Mouse (Mus musculus): ENCODE results near the gene Cotl1. TPM values are rescaled to one million over a fixed set of nuclear protein-coding genes. Genes with fewer than 3 reads are reported as not detected.

Gene Cotl1
- total RNA-seq, 2 experiments from 2014 or later = 96.5 to 100 TPM

DNA sequence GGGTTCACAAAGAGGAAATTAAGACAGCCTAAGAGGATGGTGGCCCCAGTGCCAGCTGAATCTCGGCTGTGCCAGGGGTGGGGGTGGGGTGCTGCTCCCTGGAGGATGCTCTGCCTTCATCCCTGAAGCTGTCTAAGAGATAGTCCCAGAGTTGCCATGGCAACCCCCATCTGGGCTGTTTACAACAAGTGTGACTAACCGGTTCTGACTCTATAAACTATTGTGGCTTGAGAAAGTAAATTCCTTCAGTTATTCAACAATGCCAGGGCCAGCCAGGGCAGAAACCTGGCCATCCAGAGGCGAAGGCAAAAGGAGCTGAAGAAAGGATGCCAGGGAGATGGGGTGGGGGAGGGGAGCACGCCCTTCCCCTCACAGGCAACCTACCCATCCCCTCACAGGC, 39.2 kb downstream of the Cotl1 start:
- intact Hi-C loops (cut with DNase I) = no loop called here
- DNase-seq (ENCODE audit: extremely low spot score in 1 of 2, low spot score in 2 of 2) = peak in 1 of 2 experiments; percentile 75

DNA sequence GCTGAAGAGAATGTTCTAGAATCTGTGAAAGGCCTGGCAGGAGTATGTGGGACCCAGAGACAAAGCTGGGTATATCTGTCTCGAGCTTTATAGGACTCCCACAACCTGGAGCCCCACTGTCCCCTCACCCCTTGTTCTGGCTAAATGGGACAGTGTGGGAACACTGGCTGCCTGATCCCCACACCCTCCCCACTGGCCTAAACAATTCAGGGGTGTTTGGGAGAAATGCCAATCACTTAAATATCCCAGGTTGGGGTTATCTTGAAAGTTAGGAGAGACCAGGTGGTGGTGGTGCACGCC, 41.4 kb downstream of the Cotl1 start:
- intact Hi-C loops (cut with DNase I) = loop anchor here (5.0 kb wide), 1 partner anchor 38 kb away; no protein-coding TSS in a partner anchor
- DNase-seq (ENCODE audit: extremely low spot score in 1 of 2, low spot score in 2 of 2) = no peak

DNA sequence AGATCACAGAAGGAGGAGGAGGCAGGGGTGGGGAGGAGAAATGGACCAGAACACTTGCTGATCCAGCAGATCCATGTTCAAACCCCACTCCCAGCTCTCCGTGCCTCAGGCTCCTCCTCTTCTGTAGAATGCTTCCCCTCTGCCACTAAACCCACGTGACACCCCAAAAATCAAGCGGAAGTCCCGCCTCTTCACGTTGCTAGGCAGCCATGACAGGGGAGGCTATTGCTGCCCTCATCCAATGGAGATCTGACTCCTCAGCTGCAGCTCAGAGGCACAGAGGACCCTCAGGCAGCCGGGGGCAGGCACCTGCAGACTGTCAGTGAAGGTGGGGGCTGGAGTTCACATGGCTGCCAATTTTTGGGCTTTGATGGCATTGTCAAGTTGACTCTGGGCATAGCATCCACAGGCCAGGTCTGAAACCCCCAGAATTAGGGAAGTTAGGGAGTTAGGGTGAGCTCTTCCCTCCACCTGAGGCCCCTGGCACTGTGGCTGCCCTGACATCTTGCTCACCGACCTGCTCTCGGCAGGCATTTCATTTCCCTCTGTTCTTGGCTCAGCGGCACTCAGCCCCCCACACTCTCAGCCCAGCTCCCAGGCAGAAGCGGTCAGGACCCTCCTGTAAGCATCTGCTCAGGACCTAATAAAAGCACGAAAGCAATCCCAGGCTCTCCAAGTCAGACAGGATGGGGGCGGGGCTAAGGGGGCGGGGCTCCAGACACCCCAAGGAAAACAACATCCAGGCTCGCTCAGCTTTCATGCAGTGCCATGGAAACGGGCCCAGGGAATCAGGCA, 42.0 kb downstream of the Cotl1 start:
- intact Hi-C loops (cut with DNase I) = loop anchor here (5.0 kb wide), 1 partner anchor 39 kb away; no protein-coding TSS in a partner anchor

DNA sequence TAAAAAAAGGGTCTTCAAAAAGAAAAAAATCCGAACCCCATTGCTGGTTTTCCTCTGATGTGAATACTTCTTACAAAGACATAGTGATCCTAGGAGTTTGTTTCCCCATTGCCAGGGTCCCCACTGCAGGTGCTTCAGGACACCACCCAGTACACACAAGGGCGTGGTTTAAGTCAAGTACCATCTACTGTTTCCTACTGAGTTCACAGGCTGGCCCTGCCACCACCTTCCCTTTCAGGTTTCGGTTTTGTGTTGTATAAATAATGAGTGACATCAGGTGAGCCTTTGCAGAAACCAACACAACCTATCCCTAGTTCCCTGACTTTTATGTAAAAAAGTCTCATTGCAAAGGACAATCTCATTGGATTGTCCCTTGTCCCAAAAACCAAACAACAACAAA, 44.7 kb downstream of the Cotl1 start:
- intact Hi-C loops (cut with DNase I) = loop anchor here (5.0 kb wide), 1 partner anchor 42 kb away; no protein-coding TSS in a partner anchor
- DNase-seq (ENCODE audit: extremely low spot score in 1 of 2, low spot score in 2 of 2) = no peak

More for the DNA sequence above, 42.0 kb downstream of the Cotl1 start:
- DNase-seq (ENCODE audit: extremely low spot score in 1 of 2, low spot score in 2 of 2) = peak; percentile 82 to 84

DNA sequence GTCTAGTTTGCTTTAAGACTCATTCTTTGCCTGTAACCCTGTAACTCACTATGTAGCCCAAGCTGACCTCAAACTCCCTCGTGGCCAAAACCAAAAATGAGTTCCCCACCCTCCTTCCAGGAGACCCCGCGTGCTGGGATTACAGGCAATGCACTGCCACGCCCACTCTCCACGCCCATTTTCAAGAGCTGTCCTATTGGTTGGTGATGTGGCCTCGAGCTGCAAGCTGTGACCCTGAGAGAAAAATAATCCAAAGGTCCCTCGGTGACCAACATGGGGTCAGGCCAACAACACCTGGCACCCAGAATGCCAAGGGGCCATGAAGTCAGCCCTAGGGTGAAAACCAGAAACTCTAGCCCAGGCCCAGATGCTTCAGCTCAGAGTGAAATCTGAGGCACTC, 45.7 kb downstream of the Cotl1 start:
- DNase-seq (ENCODE audit: extremely low spot score in 1 of 2, low spot score in 2 of 2) = no peak
- intact Hi-C loops (cut with DNase I) = loop anchor here (5.0 kb wide), 1 partner anchor 43 kb away; no protein-coding TSS in a partner anchor

DNA sequence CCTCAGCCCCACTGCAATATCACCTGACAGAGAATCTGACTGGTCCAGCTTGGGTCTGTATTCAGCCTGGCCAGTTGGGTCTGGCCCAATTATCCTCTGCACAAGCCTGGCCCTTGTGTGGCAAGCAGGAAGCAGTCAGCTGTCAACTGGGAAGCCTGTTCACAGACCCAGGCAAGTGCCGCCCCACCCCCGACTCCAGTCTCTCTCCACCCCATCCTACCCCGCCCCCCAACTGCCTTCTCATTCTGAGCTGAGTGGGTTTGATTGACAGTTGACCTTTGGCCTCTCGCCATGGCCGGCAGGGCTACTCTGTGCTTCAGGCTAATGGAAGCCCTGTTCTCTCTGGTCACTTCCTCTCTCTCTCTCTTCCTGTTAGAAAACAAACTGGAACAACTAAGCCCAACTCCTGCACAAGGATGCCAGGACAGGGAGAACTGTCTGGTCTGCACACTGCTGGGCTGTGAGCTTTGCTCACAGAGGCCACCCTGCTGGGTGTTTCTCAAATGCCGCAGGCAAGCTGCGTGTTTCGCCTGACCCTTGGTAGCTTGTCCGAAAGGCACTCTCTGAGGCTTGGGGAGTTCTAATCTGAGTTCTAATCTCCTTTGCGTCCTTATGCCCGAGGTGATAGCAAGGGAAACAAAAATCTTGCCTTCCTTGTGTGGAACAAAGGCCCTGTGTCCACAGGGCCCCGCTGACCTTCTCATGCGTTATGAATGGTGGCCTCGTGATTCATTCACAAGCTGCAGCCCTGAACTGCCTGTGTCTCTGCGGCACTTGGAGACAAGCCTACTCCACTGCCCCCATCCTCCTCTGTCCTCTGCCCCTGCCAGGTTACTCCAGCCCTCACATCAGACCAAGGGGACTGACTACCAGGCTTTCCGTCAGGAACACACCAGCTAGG, 48.3 kb downstream of the Cotl1 start:
- intact Hi-C loops (cut with DNase I) = no loop called here
- peak in 1 of 2 experiments; percentile 79 for DNase-seq (ENCODE audit: extremely low spot score in 1 of 2, low spot score in 2 of 2)

DNA sequence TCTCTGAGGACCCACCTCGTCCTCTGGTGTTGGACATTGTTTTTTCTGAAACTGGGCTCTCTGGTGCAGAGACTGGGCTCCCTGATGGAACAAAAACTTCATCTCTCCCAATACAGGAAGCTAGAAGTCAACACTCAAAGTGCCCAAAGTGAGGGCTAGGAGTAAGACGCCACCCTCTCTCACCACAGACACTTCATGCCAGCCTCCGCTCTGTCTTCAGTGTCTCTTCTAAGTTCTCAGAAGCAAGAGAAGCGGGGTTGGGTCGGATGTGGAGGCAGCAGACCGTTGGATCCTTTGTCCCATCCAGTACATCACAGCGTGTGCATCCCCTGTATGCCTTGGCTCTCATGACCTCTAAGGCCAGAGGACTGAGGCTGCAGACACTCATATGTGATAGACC, 50.8 kb downstream of the Cotl1 start:
- intact Hi-C loops (cut with DNase I) = loop anchor here (10.0 kb wide), 1 partner anchor 135 kb away; no protein-coding TSS in a partner anchor
- no peak for DNase-seq (ENCODE audit: extremely low spot score in 1 of 2, low spot score in 2 of 2)

DNA sequence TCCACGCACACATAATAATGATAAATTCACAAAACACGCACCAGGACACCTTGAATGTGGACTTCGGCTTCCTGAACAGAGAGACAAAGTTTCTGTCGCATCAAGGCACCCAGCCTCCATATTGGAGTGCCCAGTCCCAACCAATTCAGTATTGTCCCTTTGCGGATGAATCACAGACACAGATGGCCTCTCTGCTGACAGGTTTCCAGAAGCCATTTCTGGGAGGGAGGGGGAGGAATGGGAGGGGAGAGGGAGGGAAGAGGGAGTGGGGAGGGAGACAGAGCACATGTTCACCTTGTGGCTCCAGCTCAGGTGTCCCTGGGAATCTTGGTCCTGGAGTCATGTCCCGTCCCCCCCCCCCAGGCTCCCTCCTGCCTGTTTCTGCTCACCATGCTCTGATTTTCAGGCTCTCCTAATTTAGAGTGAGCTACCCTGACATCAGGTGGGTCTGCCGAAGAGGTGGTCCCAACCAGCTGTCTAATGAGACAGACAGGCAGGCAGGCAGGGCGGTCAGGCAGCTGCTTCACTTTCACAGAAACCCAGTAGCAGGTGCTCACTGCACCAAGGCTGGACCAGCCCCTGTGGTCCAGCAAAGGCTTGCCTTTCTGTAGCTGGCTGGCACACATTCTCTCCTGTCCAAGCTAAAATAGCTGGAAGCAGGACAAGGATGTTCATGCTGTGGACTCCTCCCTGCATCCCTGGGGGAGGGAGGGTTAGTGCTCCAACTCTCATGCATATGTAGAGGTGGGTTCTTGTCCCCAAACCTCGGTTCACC, 51.5 kb downstream of the Cotl1 start:
- intact Hi-C loops (cut with DNase I) = loop anchor here (10.0 kb wide), 1 partner anchor 136 kb away; no protein-coding TSS in a partner anchor
- DNase-seq (ENCODE audit: extremely low spot score in 1 of 2, low spot score in 2 of 2) = no peak

DNA sequence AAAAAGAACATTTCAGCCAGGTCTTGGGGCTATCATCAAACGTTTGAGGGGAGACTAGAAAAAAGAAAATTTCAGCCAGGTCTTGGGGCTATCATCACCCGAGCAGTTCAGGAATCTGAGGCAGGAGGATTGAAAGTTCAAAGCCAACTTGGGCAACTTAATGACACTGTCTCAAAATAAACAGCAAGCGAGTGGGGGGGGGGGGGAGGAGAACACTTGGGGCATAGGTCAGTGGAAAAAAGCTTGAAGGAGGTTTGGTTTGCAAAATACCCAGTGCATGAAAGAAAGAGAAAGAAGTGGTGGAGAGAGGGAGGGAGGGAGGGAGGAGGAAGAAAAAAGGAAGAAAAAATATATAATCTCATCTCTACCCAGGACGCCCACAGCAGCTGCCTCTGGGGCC, 53.0 kb downstream of the Cotl1 start:
- no peak for DNase-seq (ENCODE audit: extremely low spot score in 1 of 2, low spot score in 2 of 2)
- intact Hi-C loops (cut with DNase I) = loop anchor here (10.0 kb wide), 1 partner anchor 137 kb away; no protein-coding TSS in a partner anchor

DNA sequence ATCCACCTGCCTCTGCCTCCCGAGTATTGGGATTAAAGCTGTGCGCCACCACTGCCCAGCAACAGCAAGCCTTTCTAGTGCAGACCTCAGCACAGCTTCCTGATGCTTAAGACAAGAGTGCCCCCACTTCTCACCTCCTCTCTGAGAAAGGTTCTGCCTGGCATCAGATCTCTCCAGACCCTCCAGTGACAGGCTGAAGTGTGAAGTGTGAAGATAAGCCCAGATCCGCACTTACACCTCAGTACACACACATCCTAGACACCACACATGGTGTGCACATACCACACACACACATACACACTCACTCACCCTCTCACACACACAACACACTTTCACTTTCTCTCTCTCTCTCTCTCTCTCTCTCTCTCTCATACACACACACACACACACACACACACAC, 53.5 kb downstream of the Cotl1 start:
- intact Hi-C loops (cut with DNase I) = loop anchor here (10.0 kb wide), 1 partner anchor 138 kb away; no protein-coding TSS in a partner anchor
- no peak for DNase-seq (ENCODE audit: extremely low spot score in 1 of 2, low spot score in 2 of 2)

DNA sequence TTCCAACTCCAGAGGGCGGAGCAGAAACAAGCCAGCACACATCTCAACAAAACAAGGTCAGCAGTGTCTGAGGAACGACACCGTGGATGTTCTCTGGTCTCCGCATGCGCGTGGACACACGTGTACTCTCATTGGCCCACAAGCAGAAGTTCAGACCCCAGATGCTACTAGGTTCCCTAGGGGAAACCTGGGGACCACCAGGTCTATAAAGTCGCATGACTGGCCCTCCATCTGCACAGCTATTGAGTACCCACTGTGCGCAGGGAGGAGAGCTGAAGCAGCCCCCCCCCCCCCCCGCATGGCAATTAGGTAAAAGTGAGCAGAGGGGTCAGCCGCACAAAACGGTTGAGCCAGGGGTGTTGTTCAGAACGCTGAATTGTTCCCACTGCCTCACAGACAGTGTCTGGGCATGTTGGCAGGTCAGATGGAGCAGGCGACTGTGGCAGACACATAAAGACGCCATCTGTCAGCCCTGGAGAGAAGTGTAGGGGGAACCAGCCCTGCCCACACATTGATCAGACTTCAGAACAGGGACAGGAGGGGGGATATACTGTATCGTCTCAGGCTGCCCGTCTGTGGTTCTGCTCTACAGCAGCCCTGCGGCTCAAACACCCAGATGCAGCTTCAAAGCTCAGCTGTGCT, 54.5 kb downstream of the Cotl1 start:
- DNase-seq (ENCODE audit: extremely low spot score in 1 of 2, low spot score in 2 of 2) = no peak
- intact Hi-C loops (cut with DNase I) = loop anchor here (10.0 kb wide), 1 partner anchor 139 kb away; no protein-coding TSS in a partner anchor

DNA sequence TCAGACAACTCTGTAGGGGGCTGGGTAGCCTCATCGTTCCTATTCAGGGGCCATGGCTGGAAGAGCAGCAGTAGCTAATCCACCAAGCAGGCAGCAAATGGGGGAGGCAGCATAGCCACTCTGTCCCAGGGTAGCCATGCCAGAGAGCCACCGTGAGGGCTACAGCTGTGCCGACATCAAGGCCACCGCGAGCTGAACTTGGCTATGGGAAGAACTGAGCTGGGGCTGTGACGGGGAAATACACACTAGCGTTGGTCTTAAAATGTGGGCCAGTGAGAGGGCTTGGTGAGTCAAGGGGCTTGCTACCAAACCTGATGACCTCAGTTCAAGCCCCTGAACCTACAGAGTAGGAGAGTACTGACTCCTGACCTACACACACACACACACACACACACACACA, 55.7 kb downstream of the Cotl1 start:
- DNase-seq (ENCODE audit: extremely low spot score in 1 of 2, low spot score in 2 of 2) = no peak
- intact Hi-C loops (cut with DNase I) = loop anchor here (1.0 to 10.0 kb wide), 2 partner anchors 59 to 140 kb away; no protein-coding TSS in a partner anchor

DNA sequence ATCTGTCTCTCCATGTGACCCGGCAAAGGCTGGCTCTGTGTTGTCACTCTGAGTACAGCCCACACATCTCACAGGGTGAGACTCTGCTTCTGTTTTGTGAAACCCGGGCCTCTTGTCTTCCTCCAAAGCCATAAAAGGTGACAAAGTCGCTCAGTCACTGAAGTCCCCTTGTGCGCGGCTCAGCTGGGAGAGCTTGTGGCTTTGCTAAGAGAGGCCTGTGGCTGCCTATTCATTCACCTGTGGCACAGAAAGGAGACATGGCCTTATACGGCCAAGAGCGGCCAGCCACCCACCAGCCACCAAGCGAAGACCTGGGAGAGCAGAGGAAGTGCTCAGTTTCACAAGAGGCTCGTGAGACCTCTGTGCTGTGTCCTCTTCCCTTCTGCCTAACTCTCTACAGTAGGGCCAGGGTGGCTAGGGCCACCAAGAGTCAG, 56.2 kb downstream of the Cotl1 start:
- intact Hi-C loops (cut with DNase I) = loop anchor here (1.0 to 10.0 kb wide), 2 partner anchors 59 to 141 kb away; no protein-coding TSS in a partner anchor
- DNase-seq (ENCODE audit: extremely low spot score in 1 of 2, low spot score in 2 of 2) = no peak

DNA sequence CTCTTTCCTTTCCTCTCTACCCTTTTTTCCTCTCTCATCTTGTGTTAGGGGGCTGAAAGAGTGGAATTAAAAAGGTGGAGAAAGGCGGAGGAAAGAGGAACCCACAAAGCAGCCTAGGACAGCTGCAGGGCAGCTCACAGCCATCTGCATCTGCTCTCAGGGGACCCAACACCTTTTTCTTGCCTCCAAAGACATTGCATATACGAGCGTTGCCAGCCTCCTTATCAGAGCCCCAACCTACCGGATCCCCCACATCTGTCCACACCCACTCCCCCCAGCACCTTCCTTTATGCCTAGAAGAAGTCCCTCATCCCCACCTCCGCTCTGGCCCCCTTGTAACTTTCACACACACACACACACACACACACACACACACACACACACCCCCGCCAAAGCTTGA, 56.8 kb downstream of the Cotl1 start:
- intact Hi-C loops (cut with DNase I) = loop anchor here (10.0 kb wide), 1 partner anchor 141 kb away; no protein-coding TSS in a partner anchor
- DNase-seq (ENCODE audit: extremely low spot score in 1 of 2, low spot score in 2 of 2) = no peak

DNA sequence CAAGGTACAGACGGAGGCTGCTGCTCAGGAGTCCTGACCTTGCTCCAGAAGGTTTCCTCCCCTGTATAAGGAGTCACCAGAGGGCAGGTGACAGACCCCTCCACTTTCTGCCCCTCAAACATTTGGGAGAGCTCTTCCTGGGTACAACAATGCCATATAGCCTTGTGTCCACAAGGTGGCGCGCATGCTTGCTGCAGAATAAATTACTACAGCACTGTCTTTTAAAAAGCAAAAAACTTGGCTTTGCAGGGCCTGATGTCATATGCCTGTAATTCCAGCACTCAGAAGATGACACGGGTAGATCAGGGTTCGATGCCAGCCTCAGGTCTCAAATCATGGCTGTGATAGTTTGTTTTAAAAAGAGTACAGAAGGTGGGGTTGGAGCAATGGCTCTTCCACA, 57.6 kb downstream of the Cotl1 start:
- DNase-seq (ENCODE audit: extremely low spot score in 1 of 2, low spot score in 2 of 2) = peak; percentile 84 to 85
- intact Hi-C loops (cut with DNase I) = loop anchor here (10.0 kb wide), 1 partner anchor 142 kb away; no protein-coding TSS in a partner anchor

DNA sequence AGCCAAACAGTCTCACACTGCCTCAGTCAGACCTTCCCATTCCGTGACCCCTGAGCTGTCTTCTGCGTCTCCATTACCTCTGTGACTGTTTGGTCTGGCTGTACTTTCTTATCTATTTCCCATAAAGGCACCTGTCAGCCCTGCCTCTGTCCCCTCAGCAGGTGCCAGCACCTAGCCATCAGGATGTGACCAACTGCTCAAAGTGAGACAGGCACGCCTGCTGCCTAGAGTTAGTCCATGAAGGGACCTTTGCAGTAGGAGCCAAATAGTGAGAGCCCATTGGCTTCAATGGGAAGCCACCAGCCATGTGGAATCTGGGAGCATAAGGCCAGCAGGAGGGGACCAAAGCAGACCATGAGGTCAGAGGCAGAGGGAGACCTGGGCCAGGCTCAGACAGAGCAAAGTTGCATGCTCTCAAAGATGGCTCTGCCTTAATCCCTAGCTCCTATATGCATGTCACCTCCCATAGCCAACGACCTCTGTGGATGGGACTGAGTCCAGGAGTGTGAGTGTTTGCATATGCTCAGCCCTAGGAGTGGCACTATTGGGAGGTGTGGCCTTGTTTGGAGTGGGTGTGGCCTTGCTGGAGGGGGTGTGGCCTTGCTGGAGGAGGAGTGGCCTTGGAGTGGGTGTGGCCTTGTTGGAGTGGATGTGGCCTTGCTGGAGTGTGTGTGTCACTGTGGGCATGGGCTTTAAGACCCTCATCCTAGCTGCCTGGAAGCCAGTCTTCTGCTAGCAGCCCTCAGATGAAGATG, 59.1 kb downstream of the Cotl1 start:
- DNase-seq (ENCODE audit: extremely low spot score in 1 of 2, low spot score in 2 of 2) = peak in 1 of 2 experiments; percentile 40
- intact Hi-C loops (cut with DNase I) = loop anchor here (10.0 kb wide), 1 partner anchor 144 kb away; no protein-coding TSS in a partner anchor

DNA sequence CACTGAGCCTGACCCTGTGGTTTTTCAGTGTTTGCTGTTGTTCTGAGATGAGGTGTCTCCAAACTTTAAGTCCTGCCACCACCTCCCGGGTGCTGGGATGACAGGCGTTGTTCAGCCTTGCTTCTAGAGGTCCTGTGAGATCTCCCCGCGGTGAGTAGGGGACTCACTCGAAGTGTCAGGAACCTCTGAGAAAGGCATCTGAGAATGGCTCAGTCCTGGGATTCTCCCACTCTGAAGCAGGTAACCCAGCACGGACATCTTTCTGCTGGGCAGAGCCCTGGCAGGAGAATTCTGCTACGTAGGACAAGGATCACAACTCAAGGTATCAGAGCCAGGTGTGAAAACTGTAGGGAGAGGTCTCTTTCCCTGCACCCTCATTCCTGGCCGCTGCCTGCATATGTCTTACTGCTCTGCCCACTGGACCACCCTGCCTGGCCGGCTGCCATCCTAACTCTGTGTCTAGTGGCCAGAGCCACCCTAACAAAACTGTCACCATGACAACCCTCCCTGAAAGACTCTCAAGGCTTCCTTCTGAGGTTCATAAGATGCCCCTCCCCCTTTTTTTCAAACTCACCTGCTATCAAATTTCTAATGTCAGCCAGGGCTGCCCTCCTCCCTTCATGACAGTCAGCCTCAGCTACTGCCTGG, 59.8 kb downstream of the Cotl1 start:
- intact Hi-C loops (cut with DNase I) = loop anchor here (10.0 kb wide), 1 partner anchor 144 kb away; no protein-coding TSS in a partner anchor
- DNase-seq (ENCODE audit: extremely low spot score in 1 of 2, low spot score in 2 of 2) = peak in 1 of 2 experiments; percentile 56
